Mouse (Mus musculus) CH12.LX (cell line): ENCODE measurements around the gene Trhr2.

Source experiments
- CHD2 ChIP-seq: IDR thresholded peaks from 2 replicates; pipeline ENCODE4 v1.6.1; 2011; ENCODE audit warnings: low read length, improper control_type of control experiment
- CTCF ChIP-seq, 2 experiments: IDR thresholded peaks in 1 of 2; conservative IDR thresholded peaks in 1 of 2; 2 replicates each; pipeline ENCODE4 v1.5.1; 2011 to 2012; ENCODE audit warnings: low read depth in 2 of 2, low read length in 2 of 2, improper control_type of control experiment in 1 of 2, inconsistent platforms in 1 of 2, mild to moderate bottlenecking in 1 of 2, moderate library complexity in 1 of 2
- EP300 ChIP-seq: IDR thresholded peaks from 2 replicates; pipeline ENCODE4 v1.6.1; 2011; ENCODE audit warnings: low read length, improper control_type of control experiment
- ETS1 ChIP-seq: conservative IDR thresholded peaks from 2 replicates; pipeline ENCODE4 v1.6.1; 2012; ENCODE audit warnings: low read depth, mild to moderate bottlenecking, inconsistent platforms, low read length, improper control_type of control experiment, moderate library complexity
- JUND ChIP-seq: conservative IDR thresholded peaks from 2 replicates; pipeline ENCODE4 v1.6.1; 2011; ENCODE audit warnings: low read depth, low read length, improper control_type of control experiment
- MAX ChIP-seq: IDR thresholded peaks from 2 replicates; pipeline ENCODE4 v1.6.1; 2011; ENCODE audit warnings: low read length, improper control_type of control experiment
- MXI1 ChIP-seq: IDR thresholded peaks from 2 replicates; pipeline ENCODE4 v1.6.1; 2011; ENCODE audit warnings: mild to moderate bottlenecking, low read depth, low read length, improper control_type of control experiment
- MYC ChIP-seq: IDR thresholded peaks from 2 replicates; pipeline ENCODE4 v1.6.1; 2011; ENCODE audit warnings: low read depth, mild to moderate bottlenecking, improper control_type of control experiment, low read length
- POLR2A ChIP-seq: IDR thresholded peaks from 2 replicates; pipeline ENCODE4 v1.6.1; 2011; ENCODE audit warnings: low read depth, mild to moderate bottlenecking, improper control_type of control experiment, low read length
- RAD21 ChIP-seq: IDR thresholded peaks from 2 replicates; pipeline ENCODE4 v1.6.1; 2011; ENCODE audit warnings: low read depth, mild to moderate bottlenecking, low read length, improper control_type of control experiment, moderate library complexity
- TCF12 ChIP-seq: IDR thresholded peaks from 2 replicates; pipeline ENCODE4 v1.6.1; 2014; ENCODE audit warnings: low read depth, mild to moderate bottlenecking, inconsistent platforms, low read length, improper control_type of control experiment
- UBTF ChIP-seq: IDR thresholded peaks from 2 replicates; pipeline ENCODE4 v1.6.1; 2012; ENCODE audit warnings: low read depth, mild to moderate bottlenecking, inconsistent platforms, low read length, improper control_type of control experiment, moderate library complexity
- USF1 ChIP-seq: IDR thresholded peaks from 2 replicates; pipeline ENCODE4 v1.6.1; 2014; ENCODE audit warnings: low read depth, mild to moderate bottlenecking, inconsistent platforms, low read length, improper control_type of control experiment
- ZKSCAN1 ChIP-seq: IDR thresholded peaks from 2 replicates; pipeline ENCODE4 v1.6.1; 2012; ENCODE audit warnings: low read depth, inconsistent platforms, low read length, improper control_type of control experiment, borderline replicate concordance

DNA sequence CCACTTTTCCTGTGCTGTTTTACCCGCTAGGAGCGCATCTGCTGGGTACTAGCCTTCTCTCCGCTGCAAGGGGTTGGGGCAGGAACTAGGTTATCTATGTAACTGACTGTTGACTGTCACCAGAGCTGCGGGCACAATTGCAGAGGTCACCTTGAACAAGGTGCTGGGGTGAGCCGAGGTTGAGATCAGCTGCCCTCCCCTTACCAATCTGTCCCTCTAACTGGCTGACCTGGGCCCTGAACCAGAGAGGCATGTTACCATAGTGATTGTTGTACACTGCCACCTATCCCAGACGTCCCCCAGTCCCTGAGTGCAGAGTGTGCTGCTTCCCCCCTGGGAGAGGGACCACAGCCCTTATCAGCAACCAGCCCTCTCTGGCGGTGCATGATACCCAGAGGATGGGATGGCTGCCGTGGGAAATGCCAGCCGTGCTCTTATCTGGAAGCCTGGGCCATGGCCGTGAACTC lies 39.1 kb downstream of the Trhr2 start:
- TF ChIP-seq POLR2A: no peak
- no peak for TF ChIP-seq CHD2
- no peak for TF ChIP-seq MXI1
- no peak for TF ChIP-seq MAX
- TF ChIP-seq EP300: no peak
- TF ChIP-seq USF1: no peak
- no peak for TF ChIP-seq JUND
- no peak for TF ChIP-seq TCF12
- no peak for TF ChIP-seq RAD21
- TF ChIP-seq UBTF: no peak
- TF ChIP-seq CTCF (conservative IDR thresholded peaks at IDR 0.05 in 1 of 2, IDR thresholded peaks at IDR 0.05 in 1 of 2; ENCODE audit: low read depth in 2 of 2, low read length in 2 of 2): no peak
- no peak for TF ChIP-seq ETS1
- no peak for TF ChIP-seq ZKSCAN1
- TF ChIP-seq MYC: no peak
